Mouse (Mus musculus) T-cell, adult 2 months (primary cell): ENCODE data around the gene Rrp9.
"Not testable (repeated sequence)": the region's sequence is repeated elsewhere in the genome, so short reads cannot be mapped to it uniquely, and the experiment has no call there.

Experiments used
- DNase-seq: peaks from one replicate; pipeline ENCODE4 v3.0.0; 2022; ENCODE audit warnings: low spot score

The Rrp9 gene

DNA sequence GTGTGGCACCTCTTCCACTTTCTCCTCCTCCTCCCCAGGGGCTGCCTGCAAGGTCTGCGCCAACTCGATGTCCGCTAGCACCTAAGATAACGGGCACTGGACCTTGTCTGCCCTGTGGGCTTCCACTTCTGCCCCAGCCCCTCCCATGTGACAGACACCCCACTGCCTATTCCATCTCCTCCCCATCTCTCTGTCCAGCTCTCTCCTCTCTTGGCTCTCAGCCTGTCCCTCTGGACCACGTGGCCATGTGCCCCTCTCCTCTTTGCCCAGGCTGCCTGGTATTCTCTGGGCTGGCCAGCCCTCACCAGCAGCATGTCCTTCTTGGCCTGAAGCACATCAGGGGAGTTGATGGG, 2.0 kb upstream of the Rrp9 start:
- no peak for DNase-seq

- DNase-seq, result peak; percentile 56
Measured at GRCm38 (mm10) chr9:106474456-106474855, 1.3 kb upstream of the Rrp9 start.

GRCm38 (mm10) chr9:106475046-106475445, 717 bp upstream of the Rrp9 start:
- DNase-seq, result peak; percentile 1

DNA sequence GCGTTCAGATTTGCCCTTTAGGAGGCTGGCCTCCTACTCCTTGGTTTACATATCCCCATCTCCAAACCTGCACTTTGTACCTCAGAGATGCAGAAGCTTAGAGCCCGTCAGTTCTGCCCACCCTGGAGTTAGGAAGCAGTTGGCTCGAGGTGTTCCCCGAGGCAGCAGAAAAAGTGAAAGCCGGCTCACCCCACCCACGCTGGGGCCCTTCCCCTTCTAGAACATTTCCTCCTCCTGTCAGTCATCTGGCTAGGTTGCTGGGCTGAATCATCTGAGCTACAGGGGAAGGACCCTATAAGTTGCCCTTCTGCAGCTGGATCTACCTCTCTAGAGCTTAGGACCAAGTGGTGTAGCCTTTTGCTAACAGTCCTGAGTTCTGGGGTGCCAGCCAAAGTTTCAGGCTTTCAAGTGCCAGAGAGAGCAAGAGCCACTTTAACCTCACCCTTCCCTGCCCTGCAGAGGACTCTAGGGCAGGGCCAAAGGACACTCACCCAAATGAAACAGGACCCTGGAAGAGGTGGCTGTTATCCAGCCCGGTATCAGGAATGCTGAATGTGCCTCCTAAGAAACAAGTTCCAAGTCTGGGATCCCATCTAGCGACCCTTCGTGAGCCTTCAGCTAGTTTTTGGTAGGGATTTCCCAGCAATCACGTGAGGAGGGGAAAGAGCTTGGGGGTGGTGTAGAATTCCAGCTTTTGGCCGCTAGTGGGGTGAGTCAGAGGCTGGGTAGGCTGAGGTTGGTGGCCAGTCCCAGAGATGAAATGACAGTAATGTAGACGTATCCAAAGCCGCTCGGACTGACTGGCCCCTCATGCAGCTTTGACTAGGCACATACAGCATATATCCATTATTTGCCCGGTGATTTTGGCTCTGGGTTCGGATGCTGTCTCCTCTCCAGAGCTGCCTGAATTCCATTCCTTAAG, 500 bp downstream of the Rrp9 start:
- peak; percentile 67 for DNase-seq

- DNase-seq, result peak; percentile 100
Measured at GRCm38 (mm10) chr9:106476924-106477484, 1.2 kb downstream of the Rrp9 start, which contains the start of gene Parp3. Gene Parp3, minus strand, starts transcription at chr9:106476949.

DNA sequence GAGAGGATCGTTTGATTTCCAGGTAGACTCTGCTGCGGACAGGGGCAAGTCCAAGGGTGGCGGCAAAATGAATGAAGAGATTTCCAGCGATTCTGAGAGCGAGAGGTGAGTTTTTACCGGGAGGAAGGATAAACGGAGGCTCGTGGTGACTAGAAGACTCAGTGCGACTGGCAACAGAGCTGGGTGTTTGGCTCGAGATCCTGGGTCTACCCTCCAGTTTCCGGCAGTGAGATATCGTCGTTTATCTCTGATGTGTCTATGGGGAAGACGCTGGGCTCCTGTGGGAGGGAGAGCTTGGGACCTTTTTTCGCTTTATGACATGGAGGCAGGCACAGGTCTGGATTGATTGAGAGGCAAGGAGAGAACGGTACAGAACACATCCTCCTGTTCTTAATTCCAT, 1.9 kb downstream of the Rrp9 start:
- DNase-seq, result no peak

DNA sequence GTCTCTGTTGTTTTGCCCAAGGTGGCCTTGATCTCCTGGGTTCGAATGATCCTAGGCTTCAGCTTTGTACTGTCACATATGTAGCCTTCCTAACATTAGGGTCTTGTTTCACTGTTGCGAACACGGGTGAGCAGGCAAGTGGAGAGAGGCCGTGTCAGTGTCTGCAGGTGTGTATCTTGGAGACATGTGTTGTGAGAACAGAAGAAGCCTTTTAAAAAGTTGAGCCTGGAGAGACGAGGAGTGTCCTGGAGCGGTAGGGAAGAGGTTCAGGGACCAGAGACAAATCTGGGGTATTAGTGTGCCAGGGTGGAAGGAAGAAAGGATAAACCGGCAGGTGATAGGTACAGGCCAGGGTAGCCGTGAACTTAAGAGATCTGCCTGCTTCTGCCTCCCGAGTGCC, 2.3 kb downstream of the Rrp9 start:
- no peak for DNase-seq

GRCm38 (mm10) chr9:106480541-106480940, 4.8 kb downstream of the Rrp9 start:
- no peak for DNase-seq

GRCm38 (mm10) chr9:106481075-106481474, 5.3 kb downstream of the Rrp9 start:
- DNase-seq, result no peak

DNA sequence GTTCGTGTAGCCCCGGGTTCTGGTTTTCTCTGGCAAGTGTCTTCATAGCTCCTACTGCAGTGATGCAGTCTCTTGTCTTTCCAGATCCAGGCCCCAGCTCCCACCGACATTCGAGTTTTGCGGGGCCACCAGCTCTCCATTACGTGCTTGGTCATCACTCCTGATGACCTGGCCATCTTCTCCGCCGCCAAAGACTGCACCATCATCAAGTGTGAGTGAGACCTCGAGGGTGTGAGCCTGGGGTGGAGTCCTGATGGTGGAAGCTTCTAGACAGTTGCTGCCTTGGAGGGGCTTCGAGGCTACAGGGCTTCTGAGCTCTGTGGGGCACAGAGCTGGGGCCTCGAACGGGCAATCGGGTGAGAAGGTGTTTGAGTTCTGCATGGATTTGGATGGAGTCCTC, 5.9 kb downstream of the Rrp9 start:
- DNase-seq, result no peak

GRCm38 (mm10) chr9:106482578-106483115, 6.9 kb downstream of the Rrp9 start:
- DNase-seq, result no peak

DNA sequence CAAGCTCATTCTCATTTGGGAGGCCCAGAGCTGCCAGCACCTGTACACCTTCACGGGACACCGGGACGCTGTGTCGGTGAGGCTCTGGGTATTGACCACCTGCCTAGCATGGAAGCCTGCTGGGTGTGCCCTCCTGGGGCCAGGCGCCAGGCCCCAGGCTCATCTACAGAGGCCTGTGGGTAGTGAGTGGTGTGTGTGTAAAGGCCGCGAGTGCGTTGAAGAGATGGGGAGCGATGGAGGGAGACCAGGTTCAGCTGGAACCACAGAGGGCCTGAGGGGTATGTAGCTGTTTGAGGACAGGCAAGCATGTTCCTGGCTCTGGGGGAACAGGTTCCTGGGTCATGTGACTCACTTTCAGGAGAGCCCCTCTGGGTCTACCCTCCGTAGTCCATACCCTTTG, 7.4 kb downstream of the Rrp9 start:
- no peak for DNase-seq

GRCm38 (mm10) chr9:106483606-106484005, 7.8 kb downstream of the Rrp9 start:
- DNase-seq, result no peak

GRCm38 (mm10) chr9:106485076-106485475, 9.3 kb downstream of the Rrp9 start:
- no peak for DNase-seq

GRCm38 (mm10) chr9:106487602-106488001, 11.8 kb downstream of the Rrp9 start:
- DNase-seq, result not testable (repeated sequence)

DNA sequence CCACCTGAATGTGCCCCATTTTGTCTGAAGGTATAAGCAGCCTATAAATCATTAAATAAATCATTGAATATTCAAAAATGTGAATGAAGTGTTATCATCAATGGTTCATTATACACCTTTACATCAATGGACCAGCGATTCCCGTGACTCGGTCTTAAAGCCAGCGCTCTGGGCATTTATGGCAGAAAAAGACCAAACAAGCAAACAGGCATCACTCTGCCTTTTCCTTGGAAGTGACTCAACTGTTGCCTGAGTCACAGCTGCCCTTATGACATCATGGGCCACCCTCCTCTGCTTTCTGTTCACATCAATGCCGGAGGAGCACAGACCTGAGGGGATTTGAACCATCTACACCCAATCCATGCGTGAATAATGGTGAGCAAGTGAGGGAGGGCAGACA, 23.9 kb downstream of the Rrp9 start, which contains the start of gene Iqcf1:
Gene Iqcf1 (plus strand): TSS at position 301 of the 400 bp plus-strand sequence.
- no peak for DNase-seq

- DNase-seq, result no peak
Measured at GRCm38 (mm10) chr9:106501846-106502245, 26.1 kb downstream of the Rrp9 start.

DNA sequence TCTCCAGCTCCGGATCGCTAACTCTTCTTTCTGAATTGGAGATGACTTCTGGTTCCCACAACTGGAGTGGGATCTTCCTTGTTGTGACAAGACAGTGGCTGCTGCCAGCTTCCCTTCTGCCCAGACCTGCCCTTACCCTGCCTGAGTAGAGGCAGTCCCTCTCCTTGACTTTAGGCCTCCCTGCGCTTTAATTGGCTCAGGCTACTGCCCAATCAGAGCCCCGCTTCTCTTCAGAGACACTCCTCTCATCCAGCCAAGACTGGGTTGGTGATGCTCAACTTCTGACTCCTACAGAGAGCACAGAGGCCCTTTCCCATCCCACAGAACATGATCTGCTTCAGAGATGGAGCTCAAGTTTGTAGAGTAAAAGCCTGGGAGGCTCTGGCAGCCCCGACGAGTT, 28.5 kb downstream of the Rrp9 start:
- no peak for DNase-seq

- DNase-seq, result no peak
Measured at GRCm38 (mm10) chr9:106509356-106509755, 33.6 kb downstream of the Rrp9 start.

- DNase-seq, result no peak
Measured at GRCm38 (mm10) chr9:106512729-106513450, 37.1 kb downstream of the Rrp9 start.

- DNase-seq, result no peak
Measured at GRCm38 (mm10) chr9:106513566-106513965, 37.8 kb downstream of the Rrp9 start.

- no peak for DNase-seq
Measured at GRCm38 (mm10) chr9:106514273-106514672, 38.5 kb downstream of the Rrp9 start, which contains the start of gene Iqcf5. Gene Iqcf5, plus strand, starts transcription at chr9:106514573.
